Mouse (Mus musculus) kidney, adult 8-10 months (tissue): ENCODE measurements around the gene Tpi1.

Source experiments
- DNase-seq, 2 experiments: peaks; one replicate each; pipeline ENCODE4 v3.0.0; 2022

Gene Tpi1

DNA sequence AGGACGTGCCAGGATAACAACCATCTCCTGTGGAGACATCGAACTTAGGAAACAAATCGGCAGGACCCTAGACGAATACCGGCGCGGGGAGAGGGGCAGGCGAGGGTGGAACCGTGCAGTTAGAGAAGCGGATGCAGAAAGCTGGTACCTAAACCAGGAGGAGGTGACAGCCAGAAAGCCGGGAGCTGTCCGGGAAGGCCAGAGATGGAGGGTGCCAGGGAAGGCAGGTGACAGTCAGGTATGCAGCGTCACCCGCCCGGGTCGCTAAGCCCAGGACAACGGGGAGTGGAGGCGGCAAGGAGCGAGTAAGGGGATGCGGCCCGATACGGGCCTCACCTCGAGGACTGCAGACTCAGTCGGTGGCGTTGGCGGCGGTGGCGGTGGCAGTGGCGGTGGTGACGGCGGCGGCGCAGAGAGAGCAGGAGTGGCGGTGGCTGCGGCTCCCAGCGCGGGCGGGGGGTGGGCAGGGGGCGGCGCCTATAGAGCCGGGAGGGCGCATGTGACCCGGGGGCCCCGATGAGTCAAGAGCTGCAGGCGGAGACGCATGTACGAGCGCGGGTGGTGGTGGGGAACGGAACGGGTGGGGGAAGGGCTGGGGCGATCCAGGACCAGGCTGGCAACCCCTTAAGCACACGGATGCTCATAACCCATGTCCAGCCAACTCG lies 44.9 kb downstream of the Tpi1 start, which contains the start of gene Eno2:
Eno2 (minus strand) TSS at position 573 of the 665 bp plus-strand sequence.
- no peak for DNase-seq

DNA sequence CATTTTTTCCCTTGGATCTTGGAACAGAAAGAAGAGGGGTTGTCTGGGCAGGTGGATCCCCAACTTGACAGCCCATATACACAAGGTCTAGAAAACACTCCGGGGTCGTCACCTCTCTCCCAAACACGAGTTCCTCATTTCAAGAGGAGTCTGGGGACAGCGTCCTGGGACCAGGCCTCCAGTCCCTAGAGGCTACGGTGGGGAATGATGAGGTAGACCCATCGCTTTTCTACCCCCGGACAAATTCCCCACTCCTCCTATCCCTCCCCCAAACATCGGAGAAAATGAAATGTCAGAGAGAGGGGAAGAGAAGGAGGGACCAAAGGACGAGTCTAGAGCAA lies 45.4 kb downstream of the Tpi1 start:
- DNase-seq = no peak

DNA sequence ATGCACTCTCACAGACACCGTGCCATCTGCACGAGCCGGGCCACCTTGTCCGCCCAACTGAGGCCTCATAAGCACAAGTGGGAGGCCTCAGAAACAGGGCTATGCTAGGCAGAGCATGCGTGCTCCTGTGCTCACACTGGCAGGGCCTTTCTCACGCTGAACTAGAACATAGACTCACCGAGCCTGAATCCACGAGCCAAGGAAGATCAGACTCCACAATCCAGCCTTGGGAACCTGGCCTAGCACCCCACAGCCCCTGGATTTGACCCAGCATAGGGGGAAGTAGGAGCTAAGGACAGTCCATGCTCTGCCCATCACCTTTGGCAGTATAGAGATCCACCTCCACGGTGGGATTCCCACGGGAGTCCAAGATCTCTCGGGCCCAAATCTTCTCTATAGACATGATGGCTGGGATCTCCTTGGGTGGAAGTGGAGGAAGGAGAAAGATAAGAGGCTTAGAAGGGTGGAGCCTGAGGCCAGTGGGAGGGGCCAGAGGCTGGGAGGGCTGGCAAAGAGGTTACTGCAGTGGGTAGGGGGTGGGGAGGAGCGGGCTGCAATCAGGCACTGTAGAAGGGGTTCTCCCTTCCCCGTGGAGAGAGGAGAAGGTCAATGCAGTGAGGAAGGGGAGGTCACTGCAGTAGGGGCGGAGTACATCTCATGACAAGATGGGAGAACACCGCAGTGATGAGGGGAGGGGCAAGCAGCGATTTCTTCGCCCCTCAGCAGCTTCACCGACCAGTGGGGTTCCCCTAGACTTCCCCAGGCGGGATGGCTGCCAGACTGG lies 46.0 kb downstream of the Tpi1 start:
- no peak for DNase-seq

DNA sequence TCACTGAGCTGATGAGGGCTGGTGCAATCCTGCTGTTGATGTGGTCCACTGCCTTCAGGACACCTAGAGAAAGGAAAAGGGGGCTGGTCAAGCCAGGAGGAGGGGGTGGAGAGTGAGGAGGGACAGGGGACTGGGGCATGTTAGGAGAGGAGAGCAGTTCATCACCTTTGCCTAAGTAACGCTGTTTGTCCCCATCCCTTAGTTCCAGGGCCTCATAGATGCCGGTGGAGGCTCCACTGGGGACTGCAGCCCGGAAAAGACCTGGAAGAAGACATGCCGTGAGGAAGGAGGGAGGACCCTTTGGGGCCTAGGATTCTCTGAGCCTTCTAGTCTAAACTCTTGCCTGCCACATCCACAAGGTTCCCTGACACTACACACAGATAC lies 46.6 kb downstream of the Tpi1 start:
- DNase-seq = no peak

DNA sequence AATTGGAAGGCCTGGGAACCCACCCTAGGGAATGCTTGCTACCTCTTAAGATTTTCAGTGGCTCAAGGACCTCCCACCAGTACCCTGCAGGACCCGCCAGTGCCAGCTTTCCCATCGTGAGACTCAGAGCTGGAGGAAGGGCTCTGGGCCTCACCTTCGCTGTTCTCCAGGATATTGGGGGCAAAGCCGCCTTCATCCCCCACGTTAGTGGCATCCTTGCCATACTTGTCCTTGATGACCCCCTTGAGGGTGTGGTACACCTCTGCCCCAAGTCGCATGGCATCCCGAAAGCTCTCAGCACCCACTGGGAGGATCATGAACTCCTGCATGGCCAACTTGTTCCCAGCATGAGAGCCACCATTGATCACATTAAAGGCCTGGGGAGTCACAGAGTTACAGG lies 48.1 kb downstream of the Tpi1 start:
- no peak for DNase-seq
